Mouse (Mus musculus): ENCODE measurements around the gene Ell.

- TF ChIP-seq CTCF (IDR thresholded peaks at IDR 0.05; ENCODE audit: control insufficient read depth, insufficient read depth, low read length), result no peak
- no peak for TF ChIP-seq POLR2A (IDR thresholded peaks at IDR 0.05; ENCODE audit: borderline replicate concordance, control insufficient read depth, low read depth, low read length)
Observed at GRCm38 (mm10) chr8:70540013-70540506, 803 bp downstream of the Ell start.

Measured in bone marrow, adult 2 months (tissue).